Mouse (Mus musculus) common myeloid progenitor, adult 5-6 weeks (primary cell): ENCODE measurements around the gene Vmn1r236. TPM values are rescaled to one million over a fixed set of nuclear protein-coding genes. Genes with fewer than 3 reads are reported as not detected.

Source experiments
- ATAC-seq: replicated peaks from 2 replicates; pipeline ENCODE4 v1.8.0; 2016; ENCODE audit warnings: low read depth, mild to moderate bottlenecking, moderate TSS enrichment, inconsistent platforms; ENCODE audit not compliant: poor library complexity, severe bottlenecking
- total RNA-seq: library from RNA; stranded (forward); fragments of 200-1000, 187-1606 nt; gene quantifications from 2 replicates; pipeline ENCODE4 v1.2.3, GENCODE M21; 2017

Gene Vmn1r236
- total RNA-seq: not detected in 2 replicates

DNA sequence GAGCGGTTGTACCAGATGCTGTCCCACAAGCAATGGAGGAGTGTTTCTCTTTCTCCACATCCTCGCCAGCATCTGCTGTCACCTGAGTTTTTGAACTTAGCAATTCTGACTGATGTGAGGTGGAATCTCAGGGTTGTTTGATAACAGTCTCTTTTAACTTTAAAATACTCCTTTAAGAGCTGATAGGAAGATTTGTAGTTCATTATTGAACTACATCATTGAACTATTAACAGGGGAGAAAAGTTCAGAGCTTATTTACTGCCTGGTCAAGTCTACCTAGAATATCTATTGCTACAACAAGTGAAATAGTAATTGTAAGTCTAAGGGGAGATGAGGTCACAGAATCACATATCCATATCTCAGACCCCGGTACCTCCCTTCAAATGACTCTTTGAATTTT lies at the start of gene Vmn1r236:
Gene Vmn1r236, plus strand, starts transcription at position 301 of the 400 bp plus-strand sequence.
- no peak for ATAC-seq

DNA sequence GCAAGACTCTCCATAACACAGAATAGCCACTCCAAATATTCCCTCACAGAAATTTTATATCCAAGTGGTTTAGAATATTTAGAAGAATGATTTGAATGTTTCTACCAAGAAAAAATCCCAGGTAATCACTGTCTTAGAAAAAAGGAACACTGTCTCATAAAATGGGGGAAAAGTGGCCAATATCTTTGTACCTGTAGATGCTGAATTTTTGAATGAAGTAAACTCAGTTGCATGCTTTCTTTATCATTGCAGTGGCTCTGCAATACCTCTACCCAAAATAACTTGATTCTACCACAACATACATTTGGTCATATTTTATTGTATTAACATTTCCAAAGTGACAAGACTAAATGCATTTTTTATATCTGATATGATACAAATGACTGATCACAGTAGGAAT lies 26.6 kb upstream of the Vmn1r236 start, which contains the start of gene Vmn1r235:
Gene Vmn1r235, plus strand, starts transcription at position 301 of the 400 bp plus-strand sequence.
- no peak for ATAC-seq

DNA sequence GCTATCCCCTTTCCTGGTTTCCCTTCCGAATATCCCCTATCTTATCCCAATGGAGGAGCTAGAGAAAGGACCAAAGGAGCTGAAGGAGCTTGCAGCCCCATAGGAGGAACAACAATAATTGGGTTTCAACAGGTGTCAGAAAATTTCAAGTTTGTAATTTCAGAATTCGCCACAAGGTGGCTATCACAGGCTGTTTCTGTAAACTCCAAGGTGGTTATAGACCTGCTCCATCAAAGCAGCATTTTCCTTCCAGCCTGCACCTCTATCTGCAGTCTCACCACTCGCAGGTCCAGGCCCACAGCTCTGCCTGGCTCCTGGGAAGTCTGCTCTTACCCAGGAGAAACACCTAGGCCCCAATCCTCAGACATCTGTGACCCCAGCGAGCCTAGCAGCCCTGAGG lies 10.6 kb upstream of the Vmn1r236 start:
- ATAC-seq: peak; percentile 90; the same call in 1 of the 2 replicates

DNA sequence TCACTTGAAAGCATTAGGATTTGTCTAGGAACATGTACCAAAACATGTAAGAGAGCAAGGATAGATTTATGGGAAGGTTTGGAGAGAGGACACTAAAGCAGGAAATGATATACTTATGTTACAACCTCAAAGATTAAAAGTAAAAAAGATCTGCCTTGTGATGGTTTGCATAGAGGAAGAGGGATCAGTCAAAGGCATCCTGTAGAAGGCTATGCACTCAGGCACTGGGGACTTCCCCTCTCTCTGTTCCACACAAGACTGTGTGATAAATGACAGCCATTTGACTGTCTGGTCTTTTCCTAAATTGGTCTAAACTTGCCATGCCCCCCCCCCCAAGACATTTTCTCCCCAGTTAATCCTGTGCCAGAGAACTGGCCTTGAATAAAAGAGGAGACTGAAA lies 1.7 kb downstream of the Vmn1r236 start:
- ATAC-seq: no peak

DNA sequence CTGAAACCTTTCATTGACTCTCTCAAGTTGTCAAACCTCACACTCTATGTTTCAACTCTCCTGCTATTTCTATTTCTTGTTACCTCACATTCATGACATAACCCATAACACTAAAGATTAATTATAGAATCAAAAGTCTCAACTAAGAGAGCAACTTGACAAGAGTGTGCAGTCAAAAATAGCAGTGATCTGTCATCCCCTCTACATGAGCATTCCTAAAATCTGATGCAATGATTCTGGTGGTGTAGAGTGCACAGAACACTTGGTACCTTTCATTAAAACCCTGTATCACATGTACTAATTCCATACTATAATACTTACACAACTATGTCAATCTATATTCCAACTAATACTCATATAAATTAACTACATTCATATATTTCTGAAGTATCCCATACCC lies 7.0 kb downstream of the Vmn1r236 start:
- ATAC-seq: no peak

DNA sequence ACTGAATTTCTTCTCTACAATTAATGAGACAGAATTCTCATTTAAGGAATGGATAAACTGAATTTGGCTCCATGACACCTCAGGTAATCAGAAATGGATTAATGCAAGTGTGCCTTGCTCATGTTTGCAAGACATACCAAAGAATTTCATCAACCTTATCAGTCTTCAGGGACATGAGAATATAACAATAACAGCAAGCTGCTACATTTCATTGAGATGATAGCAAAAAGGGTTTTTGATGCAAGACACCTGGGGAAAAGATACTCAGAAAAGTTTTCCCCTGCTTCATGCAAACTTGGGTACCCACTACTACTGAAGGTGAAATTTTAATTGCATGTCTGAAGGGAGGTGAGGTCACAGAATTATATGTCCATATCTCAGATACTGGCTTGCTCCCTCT lies 28.8 kb downstream of the Vmn1r236 start, which contains the start of gene Vmn1r237:
Gene Vmn1r237, plus strand, starts transcription at position 301 of the 400 bp plus-strand sequence.
- ATAC-seq: no peak

Other genes with a start within 250 kb of the Vmn1r236 start
- gene Vmn1r234, start 56.9 kb upstream of the Vmn1r236 start, total RNA-seq: not detected in 2 replicates
- not detected in 2 replicates for gene Vmn1r235, start 26.5 kb upstream of the Vmn1r236 start, total RNA-seq
- gene Vmn1r237, start 28.9 kb downstream of the Vmn1r236 start, total RNA-seq: not detected in 2 replicates
- 13.7 and 16.6 TPM in 2 replicates for gene Zfp677, start 100.8 kb downstream of the Vmn1r236 start, total RNA-seq
- gene Zfp54, start 140.3 kb downstream of the Vmn1r236 start, total RNA-seq: 5.9 and 6.3 TPM in 2 replicates
- 14.8 and 15.7 TPM in 2 replicates for gene Zfp51, start 167.4 kb downstream of the Vmn1r236 start, total RNA-seq
- gene Zfp53, start 206.1 kb downstream of the Vmn1r236 start, total RNA-seq: 9.1 and 14.6 TPM in 2 replicates